Mouse (Mus musculus): ENCODE measurements around the gene Ccdc71. TPM values are rescaled to one million over a fixed set of nuclear protein-coding genes. Genes with fewer than 3 reads are reported as not detected.

Ccdc71 gene
- polyA plus RNA-seq, 1 experiment from 2014 or later = 53.9 TPM

- H3K4me2 ChIP-seq (replicated peaks) = no peak overlapping the region
- H3K36me3 ChIP-seq = peaks cover 64% of the 10 kb centered on the region
- H3K4me1 ChIP-seq (replicated peaks) = peaks cover 16% of the 10 kb centered on the region
- H3K9me3 ChIP-seq = no peaks in the 10 kb centered on the region
- no peaks in the 10 kb centered on the region for H3K27me3 ChIP-seq (replicated peaks)
- 93% methylated on average over 19 of the region's 19 CpGs for WGBS
- H3K27ac ChIP-seq = no peak overlapping the region
- no peak overlapping the region for H3K9ac ChIP-seq
- H3K4me3 ChIP-seq (replicated peaks) = no peak overlapping the region
- ATAC-seq = no peak
These were observed 34.0 kb downstream of the Ccdc71 start for GRCm38 (mm10) chr9:108494146-108494825.

GRCm38 (mm10) chr9:108494905-108495304, 34.6 kb downstream of the Ccdc71 start:
- peaks cover 68% of the 10 kb centered on the region for H3K36me3 ChIP-seq
- H3K27me3 ChIP-seq (replicated peaks) = no peaks in the 10 kb centered on the region
- no peak overlapping the region for H3K27ac ChIP-seq
- H3K9me3 ChIP-seq = no peaks in the 10 kb centered on the region
- no peak overlapping the region for H3K4me2 ChIP-seq (replicated peaks)
- H3K4me1 ChIP-seq (replicated peaks) = peaks cover 13% of the 10 kb centered on the region
- no peak for ATAC-seq
- no peak overlapping the region for H3K9ac ChIP-seq
- 84% methylated on average over 10 of the region's 10 CpGs for WGBS
- H3K4me3 ChIP-seq (replicated peaks) = no peak overlapping the region

GRCm38 (mm10) chr9:108499231-108499630, 38.9 kb downstream of the Ccdc71 start:
- 90% methylated on average over 7 of the region's 7 CpGs for WGBS
- H3K36me3 ChIP-seq = peaks cover 71% of the 10 kb centered on the region
- no peaks in the 10 kb centered on the region for H3K27me3 ChIP-seq (replicated peaks)
- ATAC-seq = no peak
- H3K4me2 ChIP-seq (replicated peaks) = no peak overlapping the region
- H3K4me3 ChIP-seq (replicated peaks) = no peak overlapping the region
- H3K9ac ChIP-seq = no peak overlapping the region
- H3K27ac ChIP-seq = no peak overlapping the region
- H3K9me3 ChIP-seq = no peaks in the 10 kb centered on the region
- no peaks in the 10 kb centered on the region for H3K4me1 ChIP-seq (replicated peaks)

- Histone ChIP-seq H3K4me1 (replicated peaks) (no peaks in the 10 kb centered on the region), H3K9ac (no peak overlapping the region), H3K36me3 (peaks cover 64% of the 10 kb centered on the region), H3K9me3 (no peaks in the 10 kb centered on the region), H3K27ac (no peak overlapping the region), H3K27me3 (replicated peaks) (no peaks in the 10 kb centered on the region), H3K4me2 (replicated peaks) (no peak overlapping the region), H3K4me3 (replicated peaks) (no peak overlapping the region)
- ATAC-seq = no peak
- 91% methylated on average over 15 of the region's 15 CpGs for WGBS
These were observed 39.6 kb downstream of the Ccdc71 start for GRCm38 (mm10) chr9:108499943-108500342.

- 85% methylated on average over 7 of the region's 7 CpGs for WGBS
- Histone ChIP-seq H3K36me3 (peaks cover 14% of the 10 kb centered on the region), H3K9ac (peak overlapping the region; percentile 39; the same call in 1 of the 2 replicates), H3K4me3 (replicated peaks) (peak overlapping the region; percentile 72; the same call in 1 of the 2 replicates), H3K4me1 (replicated peaks) (peaks cover 11% of the 10 kb centered on the region), H3K9me3 (no peaks in the 10 kb centered on the region), H3K27me3 (replicated peaks) (no peaks in the 10 kb centered on the region), H3K4me2 (replicated peaks) (peak overlapping the region; percentile 79), H3K27ac (peak overlapping the region; percentile 89)
- no peak for ATAC-seq
These were observed 46.6 kb downstream of the Ccdc71 start for GRCm38 (mm10) chr9:108506901-108507300.

GRCm38 (mm10) chr9:108507619-108508434, 47.5 kb downstream of the Ccdc71 start, which contains the start of gene Qars:
Qars (plus strand) TSS chr9:108507706.
- ATAC-seq = peak; percentile 98
- H3K4me1 ChIP-seq (replicated peaks) = peaks cover 11% of the 10 kb centered on the region
- WGBS = under 1% methylated on average over 37 of the region's 37 CpGs

GRCm38 (mm10) chr9:108508776-108509175, 48.4 kb downstream of the Ccdc71 start:
- peak overlapping the region; percentile 72 for H3K4me3 ChIP-seq (replicated peaks)
- no peaks in the 10 kb centered on the region for H3K9me3 ChIP-seq
- H3K27ac ChIP-seq = no peak overlapping the region
- H3K27me3 ChIP-seq (replicated peaks) = no peaks in the 10 kb centered on the region
- H3K36me3 ChIP-seq = peaks cover 31% of the 10 kb centered on the region
- 87% methylated on average over 7 of the region's 7 CpGs for WGBS
- H3K4me1 ChIP-seq (replicated peaks) = peaks cover 11% of the 10 kb centered on the region
- no peak for ATAC-seq
- peak overlapping the region; percentile 82 for H3K9ac ChIP-seq
- H3K4me2 ChIP-seq (replicated peaks) = peak overlapping the region; percentile 79

More at GRCm38 (mm10) chr9:108507619-108508434, 47.5 kb downstream of the Ccdc71 start, which contains the start of gene Qars:
- peak within 1 kb of the TSS; percentile 82 for H3K9ac ChIP-seq
- peak within 1 kb of the TSS; percentile 89 for H3K27ac ChIP-seq
- peak within 1 kb of the TSS; percentile 79 for H3K4me2 ChIP-seq (replicated peaks)
- peak within 1 kb of the TSS; percentile 72 for H3K4me3 ChIP-seq (replicated peaks)
- no peaks in the 10 kb centered on the region for H3K9me3 ChIP-seq
- no peaks in the 10 kb centered on the region for H3K27me3 ChIP-seq (replicated peaks)
- peaks cover 22% of the 10 kb centered on the region for H3K36me3 ChIP-seq

Other genes with a start within 250 kb of the Ccdc71 start
- gene Dag1, start 196.6 kb upstream of the Ccdc71 start, polyA plus RNA-seq (2015; fragmentation: Nextera tagmentation; extraction: Ambion mirVana) = 72.9 and 75.1 TPM in 2 replicates
- gene Nicn1, start 170.1 kb upstream of the Ccdc71 start, polyA plus RNA-seq (2015; fragmentation: Nextera tagmentation; extraction: Ambion mirVana) = 28.9 and 29.5 TPM in 2 replicates
- 20.9 and 23.2 TPM in 2 replicates for gene Amt, start 163.7 kb upstream of the Ccdc71 start, polyA plus RNA-seq (2015; fragmentation: Nextera tagmentation; extraction: Ambion mirVana)
- 422 and 453 TPM in 2 replicates for gene Rhoa, start 154.4 kb upstream of the Ccdc71 start, polyA plus RNA-seq (2015; fragmentation: Nextera tagmentation; extraction: Ambion mirVana)
- 34.1 and 37.1 TPM in 2 replicates for gene Tcta, start 154.4 kb upstream of the Ccdc71 start, polyA plus RNA-seq (2015; fragmentation: Nextera tagmentation; extraction: Ambion mirVana)
- gene Gpx1, start 121.6 kb upstream of the Ccdc71 start, polyA plus RNA-seq (2015; fragmentation: Nextera tagmentation; extraction: Ambion mirVana) = 1,041 and 1,081 TPM in 2 replicates
- 82.5 and 89.1 TPM in 2 replicates for gene Usp4, start 112.7 kb upstream of the Ccdc71 start, polyA plus RNA-seq (2015; fragmentation: Nextera tagmentation; extraction: Ambion mirVana)
- gene 1700102P08Rik, start 67.7 kb upstream of the Ccdc71 start, polyA plus RNA-seq (2015; fragmentation: Nextera tagmentation; extraction: Ambion mirVana) = 0.30 and 0.88 TPM in 2 replicates
- gene Ccdc36, start 32.0 kb upstream of the Ccdc71 start, polyA plus RNA-seq (2015; fragmentation: Nextera tagmentation; extraction: Ambion mirVana) = 1.5 and 1.6 TPM in 2 replicates
- not detected in 2 replicates for gene BC048562, start 24.0 kb upstream of the Ccdc71 start, polyA plus RNA-seq (2015; fragmentation: Nextera tagmentation; extraction: Ambion mirVana)
- 48.7 and 54.2 TPM in 2 replicates for gene Klhdc8b, start 1.1 kb downstream of the Ccdc71 start, polyA plus RNA-seq (2015; fragmentation: Nextera tagmentation; extraction: Ambion mirVana)
- gene Lamb2, start 19.2 kb downstream of the Ccdc71 start, polyA plus RNA-seq (2015; fragmentation: Nextera tagmentation; extraction: Ambion mirVana) = 29.5 and 35.0 TPM in 2 replicates
- gene Usp19, start 30.1 kb downstream of the Ccdc71 start, polyA plus RNA-seq (2015; fragmentation: Nextera tagmentation; extraction: Ambion mirVana) = 49.5 and 52.4 TPM in 2 replicates
- 105 and 106 TPM in 2 replicates for gene Qars, start 47.2 kb downstream of the Ccdc71 start, polyA plus RNA-seq (2015; fragmentation: Nextera tagmentation; extraction: Ambion mirVana)
- 93.1 and 102 TPM in 2 replicates for gene Qrich1, start 56.3 kb downstream of the Ccdc71 start, polyA plus RNA-seq (2015; fragmentation: Nextera tagmentation; extraction: Ambion mirVana)
- gene Impdh2, start 99.8 kb downstream of the Ccdc71 start, polyA plus RNA-seq (2015; fragmentation: Nextera tagmentation; extraction: Ambion mirVana) = 173 and 179 TPM in 2 replicates
- gene Ndufaf3, start 106.9 kb downstream of the Ccdc71 start, polyA plus RNA-seq (2015; fragmentation: Nextera tagmentation; extraction: Ambion mirVana) = 37.7 and 42.4 TPM in 2 replicates
- gene Dalrd3, start 109.4 kb downstream of the Ccdc71 start, polyA plus RNA-seq (2015; fragmentation: Nextera tagmentation; extraction: Ambion mirVana) = 112 and 118 TPM in 2 replicates
- 71.4 and 72.7 TPM in 2 replicates for gene Wdr6, start 118.2 kb downstream of the Ccdc71 start, polyA plus RNA-seq (2015; fragmentation: Nextera tagmentation; extraction: Ambion mirVana)
- gene P4htm, start 137.1 kb downstream of the Ccdc71 start, polyA plus RNA-seq (2015; fragmentation: Nextera tagmentation; extraction: Ambion mirVana) = 5.8 and 6.4 TPM in 2 replicates
- gene Arih2, start 188.9 kb downstream of the Ccdc71 start, polyA plus RNA-seq (2015; fragmentation: Nextera tagmentation; extraction: Ambion mirVana) = 41.0 and 46.4 TPM in 2 replicates
- gene Slc25a20, start 201.6 kb downstream of the Ccdc71 start, polyA plus RNA-seq (2015; fragmentation: Nextera tagmentation; extraction: Ambion mirVana) = 77.1 and 83.3 TPM in 2 replicates
- gene Prkar2a, start 228.8 kb downstream of the Ccdc71 start, polyA plus RNA-seq (2015; fragmentation: Nextera tagmentation; extraction: Ambion mirVana) = 51.9 and 55.0 TPM in 2 replicates

Measured in intestine, embryonic 15.5 days (tissue).